Mouse (Mus musculus): Measurements from ENCODE around the gene Degs2.

DNA sequence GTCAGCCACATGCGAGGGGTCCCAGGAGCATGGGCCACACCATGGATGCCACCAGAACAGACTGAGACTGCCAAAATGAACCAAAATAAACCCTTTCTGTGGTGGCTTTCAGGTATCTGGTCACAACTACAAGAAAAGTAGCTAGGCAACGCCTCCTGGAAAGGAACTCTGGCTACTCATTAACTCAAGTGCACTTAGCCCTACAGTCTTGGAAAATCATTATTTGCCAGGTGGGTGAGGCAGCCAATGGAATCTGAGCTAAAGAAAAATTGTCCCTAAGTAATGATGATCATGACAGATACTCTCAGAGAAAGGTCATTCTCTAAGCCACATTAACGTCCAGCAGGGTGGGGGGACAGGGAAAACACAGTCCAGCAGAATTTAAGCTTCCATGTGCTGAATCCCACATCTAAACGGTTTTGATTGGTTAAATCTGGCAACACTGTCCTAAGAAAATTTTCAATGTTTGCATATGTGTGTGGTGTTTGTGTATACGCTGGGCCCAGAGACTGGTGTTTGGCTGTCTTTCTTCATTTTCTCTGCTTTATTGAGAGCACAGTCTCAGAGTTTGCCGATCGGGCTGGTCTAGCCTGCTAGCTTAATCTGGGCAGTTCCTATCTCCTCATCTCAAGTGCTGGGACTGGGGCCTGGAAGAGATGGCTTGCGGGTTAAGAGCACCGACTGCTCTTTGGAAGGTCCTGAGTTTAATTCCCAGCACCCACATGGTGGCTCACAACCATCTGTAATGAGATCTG lies 8.9 kb upstream of the Degs2 start:
- no peak for TF ChIP-seq CTCF (conservative IDR thresholded peaks at IDR 0.05; ENCODE audit: insufficient read depth, insufficient read length, low read depth, low read length)
- TF ChIP-seq POLR2A (IDR thresholded peaks at IDR 0.05; ENCODE audit: low read depth, low read length): no peak
